Mouse (Mus musculus) kidney, embryonic 14.5 days (tissue): ENCODE data around the gene Dact1. TPM values are rescaled to one million over a fixed set of nuclear protein-coding genes. Genes with fewer than 3 reads are reported as not detected.

Experiments
- polyA plus RNA-seq: library from polyadenylated mRNA; unstranded; fragments of >200 nt; fragmentation: Nextera tagmentation; extraction: Ambion mirVana; gene quantifications from 2 replicates; pipeline ENCODE4 v1.2.1, GENCODE M21; 2014

The Dact1 gene
- polyA plus RNA-seq, 1 experiment from 2014 or later = 18.9 TPM

Other genes with a start within 250 kb of the Dact1 start
- not detected in 2 replicates for gene Tomm20l, start 198.5 kb upstream of the Dact1 start, polyA plus RNA-seq
- gene Timm9, start 173.2 kb upstream of the Dact1 start, polyA plus RNA-seq = 90.7 and 114 TPM in 2 replicates
- gene 2700049A03Rik, start 173.0 kb upstream of the Dact1 start, polyA plus RNA-seq = 13.7 and 19.8 TPM in 2 replicates